Mouse (Mus musculus) thymus, postnatal 25 days (tissue): ENCODE measurements around the gene Cdadc1.

Source experiments
- DNase-seq: peaks from one replicate; pipeline ENCODE4 v3.0.0; 2022

The Cdadc1 gene

GRCm38 (mm10) chr14:59543158-59543826 is 54.5 kb downstream of the Cdadc1 start:
- DNase-seq, result no peak

GRCm38 (mm10) chr14:59540761-59541160 is 57.0 kb downstream of the Cdadc1 start:
- DNase-seq, result no peak

GRCm38 (mm10) chr14:59540230-59540629 is 57.5 kb downstream of the Cdadc1 start:
- no peak for DNase-seq

- no peak for DNase-seq
These were observed 59.8 kb downstream of the Cdadc1 start for GRCm38 (mm10) chr14:59537829-59538432.

GRCm38 (mm10) chr14:59533908-59534307 is 63.9 kb downstream of the Cdadc1 start:
- no peak for DNase-seq

- DNase-seq, result no peak
These were observed 64.8 kb downstream of the Cdadc1 start for GRCm38 (mm10) chr14:59532986-59533385.

- DNase-seq, result no peak
These were observed 67.0 kb downstream of the Cdadc1 start for GRCm38 (mm10) chr14:59530801-59531200.

- DNase-seq, result no peak
These were observed 71.9 kb downstream of the Cdadc1 start for GRCm38 (mm10) chr14:59525843-59526242.

GRCm38 (mm10) chr14:59513922-59514444 is 83.8 kb downstream of the Cdadc1 start:
- no peak for DNase-seq
